Mouse (Mus musculus): ENCODE results near the gene Dusp12.

DNA sequence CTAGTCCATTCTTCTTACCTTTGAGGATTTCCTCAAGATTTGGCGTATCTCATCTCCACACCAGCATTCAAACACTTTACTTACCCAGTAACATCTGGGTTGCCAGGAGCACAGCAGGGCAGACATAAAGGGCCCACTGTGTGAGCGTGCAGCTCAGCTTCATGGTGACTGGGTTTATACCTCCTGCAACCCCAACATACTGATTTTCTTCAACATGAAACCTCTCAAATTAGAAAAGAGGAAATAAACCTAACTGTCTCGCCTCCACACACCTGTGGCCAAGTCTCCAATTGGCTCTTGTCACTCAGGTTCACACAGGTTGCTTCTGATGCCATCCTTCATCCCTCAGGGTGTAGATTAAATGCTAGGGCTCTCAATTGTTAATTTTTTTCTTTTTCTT is 42.0 kb upstream of the Dusp12 start, which contains the start of gene Fcrla:
- no peak for TF ChIP-seq CTCF (IDR thresholded peaks at IDR 0.05; ENCODE audit: extremely low read depth, insufficient read depth, low read length)
- no peak for TF ChIP-seq POLR2A (IDR thresholded peaks at IDR 0.05; ENCODE audit: extremely low read depth, insufficient read depth, low read length)

Measured in cortical plate, adult 2 months (tissue).